Mouse (Mus musculus) heart, postnatal 0 days (tissue): Measurements from ENCODE around the gene Tcf7.

Source experiments
- CTCF ChIP-seq: IDR thresholded peaks from 2 replicates; pipeline ENCODE4 v1.5.1; 2016; ENCODE audit warnings: antibody characterized with exemption, control low read depth, low read depth
- EP300 ChIP-seq: IDR thresholded peaks from 2 replicates; pipeline ENCODE4 v1.6.1; 2016; ENCODE audit warnings: antibody characterized with exemption, low read depth

DNA sequence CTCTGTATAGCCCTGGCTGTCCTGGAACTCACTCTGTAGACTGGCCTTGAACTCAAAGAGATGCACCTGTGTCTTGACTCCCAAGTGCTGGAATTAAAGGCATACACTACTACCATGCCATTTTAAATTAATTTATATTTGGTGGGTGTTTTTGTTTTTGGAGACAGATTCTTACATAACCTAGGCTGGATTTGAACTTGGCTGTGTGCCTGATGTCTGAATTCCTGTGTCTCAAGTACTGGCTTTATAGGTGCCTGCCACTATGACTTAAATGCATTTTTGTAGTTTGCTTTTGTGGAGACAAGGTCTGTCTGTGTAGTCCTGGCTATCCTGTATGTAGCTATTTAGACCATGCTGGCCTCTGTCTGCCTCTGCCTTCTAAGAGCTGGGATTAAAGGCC lies 48.3 kb downstream of the Tcf7 start:
- TF ChIP-seq CTCF (no peak), EP300 (no peak)
